Mouse (Mus musculus) E14TG2a.4 (cell line): ENCODE results near the gene 1700113H08Rik.

Source experiments
- CTCF ChIP-seq: conservative IDR thresholded peaks from 2 replicates; pipeline ENCODE4 v1.5.1; 2014; ENCODE audit warnings: low read length
- NANOG ChIP-seq: IDR thresholded peaks from 2 replicates; pipeline ENCODE4 v1.6.1; 2014; ENCODE audit warnings: borderline replicate concordance, low read length, mixed read lengths
- POU5F1 ChIP-seq: IDR thresholded peaks from 2 replicates; pipeline ENCODE4 v1.6.1; 2014; ENCODE audit warnings: low read length, borderline replicate concordance

DNA sequence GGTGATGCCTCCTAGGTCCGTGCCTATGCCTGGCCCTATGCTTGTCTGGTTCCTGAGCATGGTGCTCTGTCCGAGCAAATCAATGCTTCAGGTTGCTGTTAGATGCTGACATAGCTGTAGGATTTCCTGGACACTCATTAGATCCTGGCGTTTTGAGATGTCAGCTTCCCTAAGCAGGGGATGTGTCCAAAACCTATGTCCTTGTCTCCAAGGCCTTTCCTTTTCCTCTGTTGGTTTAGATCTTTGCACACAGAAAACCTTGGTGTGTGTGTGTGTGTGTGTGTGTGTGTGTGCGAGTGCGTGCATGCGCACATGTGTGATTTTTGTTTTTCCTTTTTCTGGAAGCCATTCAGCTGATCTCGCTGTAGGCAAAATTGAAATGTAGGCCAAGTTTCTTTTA, 45.8 kb upstream of the 1700113H08Rik start:
- no peak for TF ChIP-seq CTCF
- TF ChIP-seq POU5F1 = no peak
- TF ChIP-seq NANOG = no peak
